ENCODE assay signal across 8 mouse cellular contexts in the genomic region with DNA sequence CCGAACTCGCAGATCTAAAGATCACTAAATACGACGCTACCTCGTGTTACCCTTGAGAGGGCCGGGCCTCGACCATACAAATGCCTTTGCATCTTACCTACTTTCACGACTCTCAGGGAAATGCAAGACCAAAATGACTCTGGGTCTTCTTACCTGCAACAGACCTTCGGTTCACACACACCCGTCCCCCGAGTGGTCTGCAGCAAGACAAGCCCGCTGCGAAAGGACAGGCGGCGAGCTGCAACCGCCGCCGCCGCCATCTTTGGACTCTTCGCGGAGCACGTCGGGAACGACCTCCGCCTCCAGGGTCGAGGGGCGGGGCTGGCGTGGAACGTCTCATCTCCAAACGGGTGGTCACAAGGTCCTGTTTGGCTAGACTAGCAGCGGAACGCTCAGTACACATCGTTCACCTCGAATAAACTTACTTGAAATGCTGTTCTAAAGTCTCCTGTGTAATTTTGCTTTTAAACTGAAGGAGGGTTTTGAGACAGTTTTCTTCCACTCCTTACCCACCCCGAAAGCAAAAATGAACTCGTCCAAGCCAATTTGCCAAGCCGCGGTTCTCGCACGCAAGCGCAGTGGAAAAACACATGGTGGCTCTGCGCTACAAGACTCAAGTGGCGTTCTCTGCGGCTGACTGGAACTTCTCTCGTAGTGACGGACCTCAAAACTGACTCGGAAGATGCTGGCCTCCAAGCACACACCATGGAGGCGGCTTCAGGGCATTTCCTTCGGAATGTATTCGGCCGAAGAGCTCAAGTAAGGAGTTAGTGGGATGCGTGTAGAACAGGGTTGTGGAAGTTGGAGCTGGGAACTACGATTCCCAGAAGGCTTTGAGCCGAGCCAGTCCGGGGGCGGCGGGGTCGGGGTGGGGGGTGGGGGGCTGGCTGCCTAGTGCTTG. TPM values are rescaled to one million over a fixed set of nuclear protein-coding genes. Genes with fewer than 3 reads are reported as not detected.
DNase-seq lines count a peak whose midpoint lies in the region; ATAC-seq lines count a peak whose summit lies in the region.

Gene Ptcd3 (minus strand): TSS at position 270 of the 901 bp plus-strand sequence.
Gene Polr1a (plus strand): TSS at position 573 of the 901 bp plus-strand sequence.

- peaks cover 10 to 28% of the 10 kb centered on the region in 2 experiments for H3K4me1 ChIP-seq in heart, embryonic 14.5 days (ENCODE audit: control insufficient read depth in 2 of 2, insufficient read depth in 2 of 2, low read length in 2 of 2)
- peaks cover 56% of the 10 kb centered on the region for H3K4me1 ChIP-seq in liver, embryonic 13.5 days (replicated peaks)
- H3K4me1 ChIP-seq in stomach, embryonic 16.5 days (ENCODE audit: control insufficient read depth, insufficient read depth, low read length) = peaks cover 3% of the 10 kb centered on the region

- peak; percentile 92 for ATAC-seq in CD4-positive, CD25-positive, alpha-beta regulatory T cell, adult 4 months
- peak; percentile 83 for ATAC-seq in heart, embryonic 14.5 days (ENCODE audit: insufficient number of reproducible peaks, insufficient read depth, low FRiP score, low read depth)
- peak; percentile 76 for ATAC-seq in liver, embryonic 13.5 days (ENCODE audit: low read depth)
- ATAC-seq in stomach, embryonic 16.5 days (ENCODE audit: insufficient read depth, low FRiP score) = peak; percentile 88

- H3K27me3 ChIP-seq in heart, embryonic 14.5 days (ENCODE audit: control insufficient read depth, insufficient read depth, low read length) = no peaks in the 10 kb centered on the region
- no peaks in the 10 kb centered on the region for H3K27me3 ChIP-seq in liver, embryonic 13.5 days
- H3K27me3 ChIP-seq in stomach, embryonic 16.5 days (ENCODE audit: control insufficient read depth, insufficient read depth, low read length) = no peaks in the 10 kb centered on the region

- peak within 1 kb of the TSS; percentile 83 for H3K4me2 ChIP-seq in heart, embryonic 14.5 days (ENCODE audit: low read length)
- H3K4me2 ChIP-seq in liver, embryonic 13.5 days = peak within 1 kb of the TSS; percentile 77
- peak within 1 kb of the TSS; percentile 82 for H3K4me2 ChIP-seq in stomach, embryonic 16.5 days (ENCODE audit: low read depth, low read length)

- H3K36me3 ChIP-seq in heart, embryonic 14.5 days (ENCODE audit: control insufficient read depth, insufficient read depth, low read length) = peaks cover 45% of the 10 kb centered on the region
- peaks cover 37% of the 10 kb centered on the region for H3K36me3 ChIP-seq in liver, embryonic 13.5 days
- peaks cover 9% of the 10 kb centered on the region; the same call in 1 of the 2 replicates for H3K36me3 ChIP-seq in stomach, embryonic 16.5 days (ENCODE audit: control insufficient read depth, insufficient read depth, low read length)

- peak within 1 kb of the TSS; percentile 82 to 100 for H3K4me3 ChIP-seq in heart, embryonic 14.5 days (ENCODE audit: control insufficient read depth in 1 of 2, insufficient read depth in 1 of 2, low read depth in 1 of 2, low read length in 2 of 2)
- peak within 1 kb of the TSS; percentile 83 for H3K4me3 ChIP-seq in liver, embryonic 13.5 days (replicated peaks)
- peak within 1 kb of the TSS; percentile 97 for H3K4me3 ChIP-seq in stomach, embryonic 16.5 days (replicated peaks; ENCODE audit: low read length)

- WGBS in heart, embryonic 14.5 days = under 1% methylated on average over 58 of the region's 58 CpGs
- under 1% methylated on average over 58 of the region's 58 CpGs for WGBS in liver, embryonic 13.5 days (ENCODE audit: insufficient replicate concordance)
- WGBS in stomach, embryonic 16.5 days = under 1% methylated on average over 58 of the region's 58 CpGs

- peak within 1 kb of the TSS; percentile 64 to 92 for H3K27ac ChIP-seq in heart, embryonic 14.5 days (replicated peaks in 1 of 2; ENCODE audit: control insufficient read depth in 1 of 2, insufficient read depth in 1 of 2, low read depth in 2 of 2, low read length in 2 of 2)
- H3K27ac ChIP-seq in liver, embryonic 13.5 days = peak within 1 kb of the TSS; percentile 56
- H3K27ac ChIP-seq in stomach, embryonic 16.5 days (ENCODE audit: low read length) = peak within 1 kb of the TSS; percentile 81

- peak within 1 kb of the TSS; percentile 82 for H3K9ac ChIP-seq in heart, embryonic 14.5 days (ENCODE audit: low read length)
- H3K9ac ChIP-seq in liver, embryonic 13.5 days = peak within 1 kb of the TSS; percentile 79
- H3K9ac ChIP-seq in stomach, embryonic 16.5 days (ENCODE audit: low read length) = peak within 1 kb of the TSS; percentile 81

- no peaks in the 10 kb centered on the region for H3K9me3 ChIP-seq in heart, embryonic 14.5 days (ENCODE audit: control insufficient read depth, low read length)
- H3K9me3 ChIP-seq in liver, embryonic 13.5 days (replicated peaks) = no peaks in the 10 kb centered on the region
- H3K9me3 ChIP-seq in stomach, embryonic 16.5 days (replicated peaks; ENCODE audit: control insufficient read depth, low read length) = no peaks in the 10 kb centered on the region

- peak; percentile 88 for DNase-seq in c-Kit-negative CD71-positive TER-119-positive erythroid progenitor cells, embryonic 14.5 days (ENCODE audit: low read depth, low spot score)
- peak; percentile 86 for DNase-seq in fibroblast of lung, adult 2 months (ENCODE audit: low read depth)
- DNase-seq in kidney, postnatal 14 days = peak; percentile 94
- peak; percentile 86 for DNase-seq in liver, embryonic 13.5 days
- DNase-seq in neural tube, embryonic 10.5 days (ENCODE audit: extremely low spot score, low spot score) = peak; percentile 94

RNA-seq across cellular contexts. Expression of gene Ptcd3, which starts in this region (rescaled TPM):
- 10 to 100 TPM; 92.3 to 95.6 TPM for polyA plus RNA-seq in CD4-positive, CD25-positive, alpha-beta regulatory T cell, adult 4 months (2017; shearing (Covaris generic))
- 112 and 113 TPM in 2 replicates for polyA plus RNA-seq in heart, embryonic 14.5 days (2014; fragmentation: Nextera tagmentation; extraction: Ambion mirVana)
- polyA plus RNA-seq in liver, embryonic 13.5 days (2015; fragmentation: Nextera tagmentation; extraction: Ambion mirVana) = 75.4 and 89.5 TPM in 2 replicates
- 88.1 and 90.8 TPM in 2 replicates for polyA plus RNA-seq in stomach, embryonic 16.5 days (2015; fragmentation: Nextera tagmentation; extraction: Ambion mirVana)

RNA-seq across cellular contexts. Expression of gene Polr1a, which starts in this region (rescaled TPM):
- polyA plus RNA-seq in CD4-positive, CD25-positive, alpha-beta regulatory T cell, adult 4 months (2017; shearing (Covaris generic)) = 10 to 100 TPM; 22.7 to 37.1 TPM
- 17.0 and 17.6 TPM in 2 replicates for polyA plus RNA-seq in heart, embryonic 14.5 days (2014; fragmentation: Nextera tagmentation; extraction: Ambion mirVana)
- 18.8 and 22.0 TPM in 2 replicates for polyA plus RNA-seq in liver, embryonic 13.5 days (2015; fragmentation: Nextera tagmentation; extraction: Ambion mirVana)
- 26.4 and 30.4 TPM in 2 replicates for polyA plus RNA-seq in stomach, embryonic 16.5 days (2015; fragmentation: Nextera tagmentation; extraction: Ambion mirVana)

Comparison
In these comparisons a context has a peak if more than half of its experiments do, and no peak if none do; other contexts are left out.
1. Peak in every context shown above with its lines: DNase-seq, ATAC-seq, H3K4me3 ChIP-seq and H3K27ac ChIP-seq.